Mouse (Mus musculus) embryonic facial prominence, embryonic 10.5 days (tissue): ENCODE measurements at regions not wholly inside any gene's neighbourhood (a gene's known extent, or its start where the extent isn't known, plus 50 kb on each side); places are given as distances from the start of the nearest gene placed in this dataset.

ENCODE experiments used
- DNase-seq: peaks from one replicate; pipeline ENCODE4 v3.0.0-alpha.2; 2017; ENCODE audit warnings: low spot score
- H3K27ac ChIP-seq: fragments of 300-500 bp; sonication (generic); replicated peaks from 2 replicates; pipeline ENCODE4 v1.5.1; 2016; ENCODE audit warnings: mild to moderate bottlenecking
- H3K27me3 ChIP-seq: fragments of 300-500 bp; sonication (generic); replicated peaks from 2 replicates; pipeline ENCODE4 v1.6.1; 2016; ENCODE audit warnings: low read depth, mild to moderate bottlenecking; ENCODE audit not compliant: poor library complexity, severe bottlenecking
- H3K36me3 ChIP-seq: fragments of 300-500 bp; sonication (generic); replicated peaks from 2 replicates; pipeline ENCODE4 v1.6.1; 2016; ENCODE audit warnings: mild to moderate bottlenecking, moderate library complexity
- H3K4me1 ChIP-seq: fragments of 300-500 bp; sonication (generic); 2 replicates; pipeline ENCODE4 v1.6.1; 2016
- H3K4me3 ChIP-seq: fragments of 300-500 bp; sonication (generic); 2 replicates; pipeline ENCODE4 v1.5.1; 2016; ENCODE audit warnings: mild to moderate bottlenecking, moderate library complexity
- H3K9me3 ChIP-seq: fragments of 300-500 bp; sonication (generic); 2 replicates; pipeline ENCODE4 v1.6.1; 2016; ENCODE audit warnings: mild to moderate bottlenecking
- WGBS: fragments of 180-500 bp; shearing (Covaris S2); methylation state at CpG from one replicate; pipeline ENCODE4 v1.1.7; 2016; 5-methylcytosine and 5-hydroxymethylcytosine counted together

GRCm38 (mm10) chr13:30062285-30062684 is 74.0 kb upstream of the Mboat1 start:
- peaks cover 13% of the 10 kb centered on the region for H3K4me1 ChIP-seq
- no peak overlapping the region for H3K27ac ChIP-seq
- H3K9me3 ChIP-seq: no peaks in the 10 kb centered on the region
- no peaks in the 10 kb centered on the region for H3K27me3 ChIP-seq
- no peak overlapping the region for H3K4me3 ChIP-seq
- DNase-seq: no peak
- no peaks in the 10 kb centered on the region for H3K36me3 ChIP-seq
- WGBS: 72% methylated on average over 4 of the region's 4 CpGs

DNA sequence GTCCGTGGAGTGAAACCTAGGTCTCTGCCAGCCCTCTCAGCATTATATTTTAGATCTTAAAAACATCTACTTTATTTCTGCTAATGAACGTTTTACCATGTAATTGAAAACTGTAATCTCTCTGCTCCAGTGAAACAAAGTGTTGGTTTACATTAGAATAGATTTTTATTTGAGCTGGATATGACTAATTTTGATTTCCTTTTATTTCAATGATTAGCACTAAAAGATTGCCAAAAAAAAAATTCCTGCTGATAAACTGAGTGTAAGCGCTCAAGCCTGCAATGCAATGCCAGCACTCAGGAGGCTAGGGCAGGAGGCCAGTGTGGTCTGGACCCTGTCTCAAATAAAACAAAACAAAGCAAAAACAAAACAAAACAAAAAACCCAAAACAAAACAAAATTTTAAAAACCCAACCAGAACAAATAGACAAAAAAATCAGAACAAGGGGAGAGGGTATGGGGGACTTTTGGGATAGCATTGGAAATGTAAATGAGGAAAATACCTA is 69.3 kb upstream of the E2f3 start:
- Histone ChIP-seq H3K27me3 (no peaks in the 10 kb centered on the region), H3K4me1 (peaks cover 12% of the 10 kb centered on the region), H3K9me3 (no peaks in the 10 kb centered on the region), H3K36me3 (no peaks in the 10 kb centered on the region), H3K27ac (no peak overlapping the region), H3K4me3 (no peak overlapping the region)
- WGBS: 87% methylated on average over 3 of the region's 3 CpGs
- DNase-seq: no peak

DNA sequence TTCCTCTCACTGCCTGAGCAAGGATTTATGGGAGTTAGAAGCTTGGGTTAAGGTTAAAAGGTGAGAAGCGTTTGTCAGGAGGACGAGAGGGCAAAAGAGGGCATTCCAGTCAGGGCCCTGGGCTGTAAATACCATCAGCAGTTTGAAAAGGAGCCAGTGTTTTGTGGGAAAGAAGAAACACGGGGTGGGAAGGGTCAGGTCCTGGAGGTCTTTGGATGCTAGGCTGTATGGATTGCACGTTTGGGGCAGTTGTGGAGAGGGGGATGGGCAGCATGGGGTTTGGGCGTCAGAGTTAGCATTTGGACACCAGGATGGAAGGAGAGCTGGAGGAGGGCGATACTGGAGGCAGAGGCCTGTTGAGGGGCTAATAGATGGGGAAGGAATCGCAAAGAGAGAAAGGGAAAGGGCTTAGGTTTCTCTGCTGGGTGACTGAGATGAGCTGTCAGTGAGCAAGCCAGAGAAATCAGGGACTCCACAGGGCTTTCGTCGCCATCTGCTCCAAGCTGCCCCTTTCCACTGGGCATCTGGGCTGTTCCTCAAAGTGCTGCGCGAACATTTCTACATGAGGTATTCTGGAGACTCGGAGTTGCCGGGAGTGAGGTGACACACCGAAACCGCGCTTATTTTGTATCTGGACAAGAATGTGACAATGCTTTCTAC is 66.2 kb upstream of the E2f3 start:
- 54% methylated on average over 16 of the region's 16 CpGs for WGBS
- DNase-seq: peak; percentile 29
- no peaks in the 10 kb centered on the region for H3K9me3 ChIP-seq

DNA sequence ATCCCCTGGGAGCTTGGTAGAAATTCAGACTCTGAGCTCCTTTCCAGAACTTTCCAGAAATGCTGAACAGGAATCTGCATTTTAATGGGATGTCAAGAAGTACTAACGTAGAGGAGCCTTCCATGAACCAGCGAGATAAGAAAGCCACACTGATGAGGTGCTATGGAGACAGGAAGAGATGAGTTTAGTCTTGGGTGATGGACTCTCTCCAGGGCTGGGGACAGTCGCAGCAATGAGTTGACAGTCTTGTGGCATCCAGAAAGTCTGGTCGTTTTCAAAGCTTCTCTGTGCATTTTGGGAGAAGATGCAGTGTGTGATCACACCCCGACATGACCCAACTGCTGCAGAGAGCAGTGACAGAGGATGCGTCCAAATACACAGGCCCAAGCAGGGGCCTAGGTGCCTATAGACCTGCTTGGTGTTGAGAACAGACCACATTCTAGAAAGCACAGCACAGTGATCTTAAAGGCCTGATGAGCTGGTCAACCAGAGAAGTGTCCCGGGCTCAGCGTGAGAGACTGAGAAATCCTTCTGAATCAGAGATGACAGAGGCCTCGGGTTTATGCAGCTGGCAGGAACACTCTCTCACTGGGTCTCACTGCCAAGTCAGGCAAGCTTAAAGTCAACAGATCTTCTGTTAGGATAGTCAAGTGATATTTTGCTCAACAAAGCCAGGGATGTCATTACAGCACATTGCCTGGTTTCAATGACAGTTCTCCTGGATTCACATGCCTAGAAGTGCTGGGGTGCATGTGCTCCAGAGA is 65.1 kb upstream of the E2f3 start:
- no peaks in the 10 kb centered on the region for H3K27me3 ChIP-seq
- 81% methylated on average over 9 of the region's 9 CpGs for WGBS
- H3K4me1 ChIP-seq: peaks cover 12% of the 10 kb centered on the region
- H3K9me3 ChIP-seq: no peaks in the 10 kb centered on the region
- no peaks in the 10 kb centered on the region for H3K36me3 ChIP-seq
- H3K4me3 ChIP-seq: no peak overlapping the region
- no peak for DNase-seq
- no peak overlapping the region; the same call in 1 of the 2 replicates for H3K27ac ChIP-seq

More for the DNA sequence above, 66.2 kb upstream of the E2f3 start:
- Histone ChIP-seq H3K4me1 (peaks cover 12% of the 10 kb centered on the region), H3K27me3 (no peaks in the 10 kb centered on the region), H3K36me3 (no peaks in the 10 kb centered on the region), H3K27ac (no peak overlapping the region; the same call in 1 of the 2 replicates), H3K4me3 (no peak overlapping the region)

DNA sequence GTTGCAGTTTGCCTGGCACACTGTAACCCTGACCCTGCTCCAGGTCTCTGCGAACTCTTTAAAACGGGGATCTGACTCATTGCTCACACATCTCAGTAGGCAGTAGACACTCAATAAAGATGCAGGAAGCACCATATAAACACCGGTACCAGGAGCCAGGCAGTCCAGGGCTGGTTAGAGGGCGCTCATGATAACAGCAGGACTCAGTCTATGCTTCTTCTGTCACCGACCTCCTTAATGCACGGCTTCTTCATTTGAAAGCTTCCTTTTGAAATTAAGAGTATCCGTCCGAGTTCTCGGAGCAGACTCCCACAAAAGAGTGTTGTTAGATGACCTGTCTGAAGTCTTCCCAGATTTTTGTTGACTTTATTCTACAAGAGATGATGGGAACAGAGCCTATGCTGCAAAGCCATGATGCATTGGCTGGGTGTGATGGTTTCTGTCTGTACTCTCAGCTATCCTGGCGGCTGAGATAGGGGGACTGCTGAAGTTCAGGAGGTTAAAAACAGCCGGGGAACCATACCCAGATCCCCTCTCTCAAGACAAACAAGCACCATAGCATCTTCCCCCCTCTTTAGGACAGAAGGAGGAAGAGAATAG is 62.5 kb upstream of the E2f3 start:
- no peak for DNase-seq
- Histone ChIP-seq H3K36me3 (no peaks in the 10 kb centered on the region), H3K4me1 (peaks cover 12% of the 10 kb centered on the region), H3K27ac (no peak overlapping the region), H3K4me3 (no peak overlapping the region), H3K9me3 (no peaks in the 10 kb centered on the region), H3K27me3 (no peaks in the 10 kb centered on the region)
- WGBS: 85% methylated on average over 11 of the region's 11 CpGs

DNA sequence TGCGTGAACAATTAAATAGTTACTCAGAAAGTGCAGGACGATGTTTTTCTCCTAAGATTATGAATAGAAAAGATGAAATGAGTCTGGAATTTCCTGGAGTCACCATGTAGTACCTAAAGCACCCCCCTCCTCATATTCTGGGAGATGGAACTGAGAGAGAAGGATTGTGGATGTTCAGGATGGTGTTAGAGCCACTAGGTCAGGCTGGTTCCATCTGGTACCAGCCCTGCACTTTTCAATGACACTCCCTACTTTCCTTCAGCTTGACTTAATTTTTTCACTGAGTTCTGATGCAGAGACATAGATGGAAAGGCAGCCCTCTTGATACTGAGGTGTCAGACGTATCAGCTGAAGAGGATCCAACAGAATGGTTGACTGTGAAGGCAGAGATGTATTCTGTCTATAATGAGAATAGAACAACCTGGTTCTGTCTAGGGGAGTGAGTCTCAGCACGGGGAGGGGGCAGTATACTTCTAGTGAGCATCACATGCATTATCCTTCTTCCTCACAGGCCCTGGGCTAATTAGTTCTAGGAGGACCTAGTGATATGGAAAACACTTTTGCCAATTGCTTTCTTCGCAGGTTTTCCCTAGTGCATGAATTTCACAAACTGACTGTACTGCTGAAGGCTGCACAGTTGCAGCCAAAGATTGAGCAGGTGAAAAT is 60.8 kb upstream of the E2f3 start:
- H3K4me1 ChIP-seq: peaks cover 4% of the 10 kb centered on the region
- H3K27me3 ChIP-seq: no peaks in the 10 kb centered on the region
- no peaks in the 10 kb centered on the region for H3K9me3 ChIP-seq
- H3K36me3 ChIP-seq: no peaks in the 10 kb centered on the region
- 87% methylated on average over 5 of the region's 5 CpGs for WGBS
- no peak overlapping the region for H3K4me3 ChIP-seq
- DNase-seq: no peak
- no peak overlapping the region for H3K27ac ChIP-seq

GRCm38 (mm10) chr13:30046061-30046460 is 60.2 kb upstream of the E2f3 start:
- Histone ChIP-seq H3K27ac (no peak overlapping the region), H3K4me1 (no peaks in the 10 kb centered on the region), H3K9me3 (no peaks in the 10 kb centered on the region), H3K27me3 (no peaks in the 10 kb centered on the region), H3K4me3 (no peak overlapping the region), H3K36me3 (no peaks in the 10 kb centered on the region)
- no peak for DNase-seq
- 70% methylated on average over 15 of the region's 15 CpGs for WGBS

DNA sequence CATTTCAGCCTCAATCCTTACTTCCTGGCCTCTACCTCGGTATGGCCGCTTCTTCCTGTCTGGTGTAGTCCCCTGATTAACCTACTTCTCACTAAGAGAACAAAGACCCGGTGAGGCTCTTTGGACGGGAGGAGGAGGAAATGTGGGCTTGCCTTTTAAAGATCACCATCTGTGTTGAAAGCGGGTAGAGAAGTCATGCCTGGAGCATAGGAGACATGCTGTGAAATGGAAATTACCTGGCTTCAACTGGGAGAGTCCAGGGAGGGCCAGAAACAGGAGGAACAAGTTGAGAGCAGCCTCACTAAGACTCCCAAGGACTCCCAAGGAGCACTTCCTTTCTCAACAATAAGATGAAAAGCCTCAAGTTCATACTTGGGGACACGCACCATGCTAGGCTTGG is 59.4 kb upstream of the E2f3 start:
- 78% methylated on average over 6 of the region's 6 CpGs for WGBS
- H3K4me1 ChIP-seq: no peaks in the 10 kb centered on the region
- H3K27me3 ChIP-seq: no peaks in the 10 kb centered on the region

DNA sequence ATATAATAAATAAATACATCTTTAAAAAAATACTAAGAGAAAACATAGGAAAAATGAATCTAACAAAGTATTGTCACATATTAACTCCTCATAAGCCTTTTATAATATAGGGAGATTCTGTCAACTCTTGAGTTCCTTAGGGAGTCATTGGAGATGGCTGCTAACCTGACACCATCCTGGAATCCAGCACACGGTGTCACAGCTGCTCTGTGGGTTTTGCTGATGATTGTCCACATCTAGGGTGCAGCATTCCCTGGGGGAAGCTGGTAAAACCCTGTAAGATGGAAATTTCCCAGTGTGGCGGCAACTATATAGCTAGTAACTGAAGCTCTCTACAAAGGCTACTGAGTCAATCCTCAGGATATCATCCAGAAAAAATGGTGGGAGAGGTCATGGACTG is 58.9 kb upstream of the E2f3 start:
- DNase-seq: no peak
- 82% methylated on average over 2 of the region's 2 CpGs for WGBS
- Histone ChIP-seq H3K27me3 (no peaks in the 10 kb centered on the region), H3K4me3 (no peak overlapping the region), H3K27ac (no peak overlapping the region), H3K9me3 (no peaks in the 10 kb centered on the region), H3K36me3 (no peaks in the 10 kb centered on the region), H3K4me1 (no peaks in the 10 kb centered on the region)

More for the DNA sequence above, 59.4 kb upstream of the E2f3 start:
- Histone ChIP-seq H3K36me3 (no peaks in the 10 kb centered on the region), H3K9me3 (no peaks in the 10 kb centered on the region), H3K4me3 (no peak overlapping the region), H3K27ac (no peak overlapping the region)
- DNase-seq: no peak

GRCm38 (mm10) chr13:30042689-30043320 is 56.9 kb upstream of the E2f3 start:
- no peak overlapping the region for H3K27ac ChIP-seq
- H3K4me3 ChIP-seq: no peak overlapping the region
- H3K27me3 ChIP-seq: no peaks in the 10 kb centered on the region

DNA sequence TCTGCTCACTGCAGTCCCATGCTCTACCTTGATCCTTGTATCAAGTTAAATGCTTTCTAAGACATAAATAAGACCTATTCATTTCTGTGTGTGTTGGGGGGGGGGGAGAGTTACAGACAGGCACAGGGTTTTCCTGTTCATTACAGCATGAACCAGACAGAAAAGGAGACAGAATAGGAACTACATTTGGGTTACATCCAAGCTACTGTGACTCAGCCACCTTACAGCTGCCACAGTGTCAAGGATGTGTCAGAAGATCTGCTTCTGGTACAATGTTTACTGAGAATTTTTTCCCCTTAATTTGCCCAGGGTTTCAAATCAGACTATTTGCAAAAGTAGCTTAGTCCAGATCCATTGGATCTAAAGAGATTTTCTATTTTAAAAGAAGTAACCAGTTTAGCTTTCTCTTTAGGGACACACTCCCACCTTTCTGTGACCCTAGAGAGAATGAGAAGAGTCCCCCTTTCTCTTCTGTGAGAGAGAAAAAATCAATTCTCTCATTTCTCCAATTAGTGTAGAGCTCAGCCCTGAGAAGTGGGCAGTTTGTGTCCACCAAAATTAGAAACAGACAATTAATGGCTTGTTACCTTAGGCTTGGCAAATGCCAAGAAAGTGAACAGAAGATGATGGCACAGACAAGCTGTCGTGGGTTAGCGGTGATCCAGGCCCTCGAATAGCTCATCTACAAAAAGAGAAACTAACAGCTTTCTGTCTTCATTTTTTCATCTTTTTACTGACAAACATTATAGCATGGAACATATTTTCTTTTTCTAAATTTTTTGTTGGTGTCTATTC is 55.8 kb upstream of the E2f3 start:
- WGBS: 91% methylated on average over 3 of the region's 3 CpGs
- Histone ChIP-seq H3K27me3 (no peaks in the 10 kb centered on the region), H3K36me3 (no peaks in the 10 kb centered on the region)

More at GRCm38 (mm10) chr13:30042689-30043320, 56.9 kb upstream of the E2f3 start:
- no peaks in the 10 kb centered on the region for H3K9me3 ChIP-seq
- H3K36me3 ChIP-seq: no peaks in the 10 kb centered on the region
- no peaks in the 10 kb centered on the region for H3K4me1 ChIP-seq
- 81% methylated on average over 15 of the region's 15 CpGs for WGBS
- DNase-seq: no peak

More for the DNA sequence above, 55.8 kb upstream of the E2f3 start:
- DNase-seq: no peak
- H3K9me3 ChIP-seq: no peaks in the 10 kb centered on the region
- H3K4me1 ChIP-seq: no peaks in the 10 kb centered on the region
- no peak overlapping the region for H3K4me3 ChIP-seq
- H3K27ac ChIP-seq: no peak overlapping the region
